ENCODE assay signal across 8 mouse cellular contexts in genomic region chr9:101181962-101182701, GRCm38 (mm10).
A peak's percentile ranks its signal among the peaks of the same experiment; 100 is the strongest.
DNase-seq lines count a peak whose midpoint lies in the region; ATAC-seq and TF ChIP-seq lines count a peak whose summit lies in the region.

No protein-coding gene starts in this region.

- ATAC-seq in G1E (ENCODE audit: extremely low read depth, insufficient number of reproducible peaks, low FRiP score, poor library complexity, severe bottlenecking), result peak; percentile 54; the same call in 1 of the 2 replicates
- peak; percentile 86 for ATAC-seq in forebrain, embryonic 16.5 days
- ATAC-seq in lung, embryonic 15.5 days (ENCODE audit: borderline replicate concordance, extremely low read depth, low FRiP score, low TSS enrichment), result peak; percentile 81

- H3K9me3 ChIP-seq in G1E (replicated peaks), result no peaks in the 10 kb centered on the region
- H3K9me3 ChIP-seq in forebrain, embryonic 16.5 days (ENCODE audit: control insufficient read depth, low read length), result no peaks in the 10 kb centered on the region
- no peaks in the 10 kb centered on the region for H3K9me3 ChIP-seq in lung, embryonic 15.5 days

- no peak overlapping the region for H3K9ac ChIP-seq in forebrain, embryonic 16.5 days (replicated peaks; ENCODE audit: low read depth, low read length)
- H3K9ac ChIP-seq in lung, embryonic 15.5 days, result no peak overlapping the region

- peak; percentile 44; the same call in 1 of the 2 replicates for TF ChIP-seq CTCF in G1E (IDR thresholded peaks at IDR 0.05; ENCODE audit: low read depth, low read length)

- DNase-seq in G1E (ENCODE audit: low spot score), result peak; percentile 14
- peak; percentile 58 for DNase-seq in cerebellum, adult 11 months
- DNase-seq in heart, postnatal 36 days, result peak; percentile 83 to 88
- peak; percentile 84 to 92 for DNase-seq in layer of hippocampus, adult 8-10 months (ENCODE audit: low spot score in 2 of 2)
- DNase-seq in ovary, postnatal 36 days (ENCODE audit: low spot score), result peak; percentile 71
- peak; percentile 63 for DNase-seq in thymus, postnatal 25 days

- no peak overlapping the region for H3K27ac ChIP-seq in forebrain, embryonic 16.5 days (ENCODE audit: low read length)
- no peak overlapping the region for H3K27ac ChIP-seq in lung, embryonic 15.5 days

- no peak overlapping the region for H3K4me3 ChIP-seq in G1E (ENCODE audit: low read depth, low read length)
- no peak overlapping the region for H3K4me3 ChIP-seq in forebrain, embryonic 16.5 days (replicated peaks; ENCODE audit: low read length)
- H3K4me3 ChIP-seq in lung, embryonic 15.5 days, result no peak overlapping the region

- H3K36me3 ChIP-seq in G1E (replicated peaks), result no peaks in the 10 kb centered on the region
- H3K36me3 ChIP-seq in forebrain, embryonic 16.5 days (ENCODE audit: control insufficient read depth, insufficient read depth), result peaks cover 8% of the 10 kb centered on the region; the same call in 1 of the 2 replicates
- H3K36me3 ChIP-seq in lung, embryonic 15.5 days, result peaks cover 18% of the 10 kb centered on the region; the same call in 1 of the 2 replicates

- H3K27me3 ChIP-seq in G1E (ENCODE audit: insufficient read depth, low read length), result no peaks in the 10 kb centered on the region
- no peaks in the 10 kb centered on the region for H3K27me3 ChIP-seq in forebrain, embryonic 16.5 days (replicated peaks; ENCODE audit: control insufficient read depth, insufficient read depth, low read length)
- no peaks in the 10 kb centered on the region for H3K27me3 ChIP-seq in lung, embryonic 15.5 days

- intact Hi-C loops in heart, postnatal 36 days (cut with DNase I), result loop anchor here (2.0 to 10.0 kb wide), 4 partner anchors 70 to 513 kb away; partner anchors contain the start of gene Ppp2r3a

- peaks cover 3% of the 10 kb centered on the region for H3K4me1 ChIP-seq in G1E (ENCODE audit: insufficient read depth, low read depth, low read length)
- peaks cover 11% of the 10 kb centered on the region for H3K4me1 ChIP-seq in forebrain, embryonic 16.5 days (replicated peaks; ENCODE audit: control insufficient read depth, insufficient read depth, low read length)
- H3K4me1 ChIP-seq in lung, embryonic 15.5 days, result 0 out of 2 replicates have a peak, but pooled peaks cover 2% of the 10 kb centered on the region

- H3K4me2 ChIP-seq in forebrain, embryonic 16.5 days (ENCODE audit: low read length), result no peak overlapping the region
- H3K4me2 ChIP-seq in lung, embryonic 15.5 days, result no peak overlapping the region

- WGBS in forebrain, embryonic 16.5 days, result 42% methylated on average over 5 of the region's 5 CpGs
- 32% methylated on average over 5 of the region's 5 CpGs for WGBS in lung, embryonic 15.5 days

Comparison
In these comparisons a context has a peak if more than half of its experiments do, and no peak if none do; other contexts are left out.
1. DNase-seq: peak in every context shown above with its lines; median percentile 88 in layer of hippocampus, adult 8-10 months; 86 in heart, postnatal 36 days; 71 in ovary, postnatal 36 days; 63 in thymus, postnatal 25 days; 58 in cerebellum, adult 11 months; 14 in G1E.